Mouse (Mus musculus): ENCODE measurements around the gene Fzd4.

GRCm38 (mm10) chr7:89410294-89410693, 6.1 kb downstream of the Fzd4 start:
- no peak for TF ChIP-seq CTCF (IDR thresholded peaks at IDR 0.05; ENCODE audit: borderline replicate concordance, insufficient read depth, low read length)
- TF ChIP-seq POLR2A (IDR thresholded peaks at IDR 0.05; ENCODE audit: low read depth, low read length) = no peak
